Mouse (Mus musculus) brown adipose tissue, adult 24 weeks (tissue): ENCODE measurements around the gene Grk6. TPM values are rescaled to one million over a fixed set of nuclear protein-coding genes. Genes with fewer than 3 reads are reported as not detected.

Experiments used
- H3K27ac ChIP-seq: fragments of 200-500 bp; replicated peaks from 2 replicates; pipeline ENCODE4 v1.5.1; 2012; ENCODE audit warnings: low read depth, mild to moderate bottlenecking, low read length
- H3K4me1 ChIP-seq: fragments of 200-500 bp; 2 replicates; pipeline ENCODE4 v1.6.1; 2012; ENCODE audit warnings: low read length, mixed read lengths; ENCODE audit not compliant: control insufficient read depth, insufficient read depth, insufficient read length
- H3K4me3 ChIP-seq: fragments of 200-500 bp; 2 replicates; pipeline ENCODE4 v1.5.1; 2012; ENCODE audit warnings: low read depth, mild to moderate bottlenecking, low read length, moderate library complexity; ENCODE audit not compliant: insufficient read depth
- polyA plus RNA-seq: library from polyadenylated mRNA; stranded (reverse); fragments of >200 nt; gene quantifications from 2 replicates; pipeline ENCODE4 v1.2.4, GENCODE M21; 2012; ENCODE audit not compliant: missing spikeins, insufficient read depth, insufficient read length

The Grk6 gene
- polyA plus RNA-seq, 1 experiment: 10.5 TPM

- no peak overlapping the region for H3K27ac ChIP-seq
- H3K4me3 ChIP-seq: no peak overlapping the region
- peaks cover 5% of the 10 kb centered on the region; the same call in 1 of the 2 replicates for H3K4me1 ChIP-seq
These were observed 35.1 kb downstream of the Grk6 start for GRCm38 (mm10) chr13:55479929-55480328.

GRCm38 (mm10) chr13:55482542-55482941 is 37.7 kb downstream of the Grk6 start:
- H3K4me1 ChIP-seq: peaks cover 5% of the 10 kb centered on the region; the same call in 1 of the 2 replicates

GRCm38 (mm10) chr13:55483071-55483470 is 38.2 kb downstream of the Grk6 start:
- Histone ChIP-seq H3K4me1 (peaks cover 5% of the 10 kb centered on the region; the same call in 1 of the 2 replicates), H3K4me3 (no peak overlapping the region), H3K27ac (peak overlapping the region; percentile 54)

More at GRCm38 (mm10) chr13:55482542-55482941, 37.7 kb downstream of the Grk6 start:
- Histone ChIP-seq H3K27ac (peak overlapping the region; percentile 54; the same call in 1 of the 2 replicates), H3K4me3 (no peak overlapping the region)

DNA sequence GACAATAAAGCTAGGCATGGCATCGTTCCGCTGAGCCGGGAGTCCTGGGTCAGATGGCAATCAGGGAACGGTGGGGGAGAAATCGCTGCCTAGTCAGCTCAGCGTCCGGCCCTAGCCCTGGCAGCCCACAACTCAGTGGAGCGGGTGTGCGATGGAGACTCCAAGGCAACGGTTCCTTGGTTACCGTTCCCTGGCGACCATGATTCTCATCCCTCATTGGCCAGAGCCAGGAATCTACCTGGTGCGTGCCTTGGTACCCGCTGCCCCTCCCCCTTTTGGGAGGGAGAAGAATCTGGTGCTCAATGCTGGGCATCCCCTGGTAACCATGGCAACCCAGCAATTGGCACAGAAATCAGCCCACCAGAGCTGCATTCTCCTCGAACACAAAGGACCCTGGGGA is 38.7 kb downstream of the Grk6 start:
- no peak overlapping the region for H3K4me3 ChIP-seq
- H3K27ac ChIP-seq: 0 out of 2 replicates have a peak overlapping the region, but pooled peaks have one; percentile 5
- H3K4me1 ChIP-seq: peaks cover 4% of the 10 kb centered on the region; the same call in 1 of the 2 replicates

DNA sequence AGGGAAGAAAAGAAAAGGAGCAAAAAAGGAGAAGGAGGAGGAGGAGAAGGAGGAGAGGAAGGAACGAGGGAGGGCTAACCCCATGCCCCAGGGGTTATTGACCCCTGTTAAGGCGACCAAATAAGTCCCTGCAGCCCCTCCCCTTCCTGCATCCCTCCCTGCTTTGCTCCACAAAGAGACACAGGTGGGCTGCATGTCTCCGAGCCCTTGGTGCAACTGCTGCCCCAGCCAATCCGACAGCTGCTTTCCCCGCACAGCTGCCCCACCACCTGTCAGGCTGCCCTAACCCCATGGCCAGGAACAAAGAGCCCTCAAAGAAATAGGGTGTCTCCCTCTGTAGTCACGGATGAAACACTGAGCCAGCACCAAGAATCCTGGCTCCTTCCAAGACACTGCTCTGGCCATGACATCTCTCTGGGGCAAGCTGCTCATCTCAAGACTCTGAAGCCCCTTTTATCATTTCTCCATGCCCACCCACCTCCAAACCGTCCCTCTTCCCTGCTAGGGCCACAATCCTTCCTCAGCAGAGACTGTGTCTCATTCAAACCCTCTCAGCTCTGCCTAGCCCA is 39.7 kb downstream of the Grk6 start:
- H3K4me1 ChIP-seq: no peaks in the 10 kb centered on the region
- no peak overlapping the region for H3K4me3 ChIP-seq
- no peak overlapping the region for H3K27ac ChIP-seq

DNA sequence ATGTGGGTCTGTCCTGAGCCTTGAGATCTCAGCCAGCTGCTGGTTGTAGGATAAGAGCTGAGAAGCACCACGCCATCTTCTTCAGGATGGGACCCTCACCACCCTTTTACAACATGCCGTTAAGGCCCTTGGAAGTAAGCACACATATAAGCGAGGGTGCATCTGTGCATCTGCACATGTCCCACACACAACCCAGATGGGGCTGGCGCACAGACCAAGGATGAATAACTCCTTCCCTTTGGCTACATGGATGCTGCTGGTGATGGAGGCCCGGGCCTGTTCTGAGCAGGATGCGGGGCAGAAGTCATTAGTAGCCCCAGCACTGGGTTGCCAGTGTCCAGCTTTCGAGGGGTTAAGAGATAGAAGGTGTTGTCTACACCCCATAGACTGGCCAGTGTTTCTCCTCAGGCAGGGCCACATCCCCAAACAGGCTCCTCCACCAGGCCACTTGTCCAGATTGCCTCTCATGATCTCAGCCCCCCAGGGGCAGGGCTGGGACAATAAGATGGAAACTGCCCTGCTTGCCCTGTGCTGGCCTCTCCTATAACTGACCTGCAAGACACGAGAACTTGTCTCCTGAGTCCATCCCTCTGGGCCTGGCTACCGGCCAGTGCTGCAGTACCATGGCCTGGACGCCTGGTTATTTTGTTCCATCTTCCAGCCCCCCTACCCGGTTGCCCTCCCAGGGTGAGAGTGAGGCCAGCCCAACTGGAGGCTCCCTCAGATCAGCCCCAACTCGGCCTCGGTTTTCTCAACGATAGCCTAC is 41.3 kb downstream of the Grk6 start:
- H3K4me3 ChIP-seq: peak overlapping the region; percentile 65
- H3K4me1 ChIP-seq: no peaks in the 10 kb centered on the region
- no peak overlapping the region for H3K27ac ChIP-seq

DNA sequence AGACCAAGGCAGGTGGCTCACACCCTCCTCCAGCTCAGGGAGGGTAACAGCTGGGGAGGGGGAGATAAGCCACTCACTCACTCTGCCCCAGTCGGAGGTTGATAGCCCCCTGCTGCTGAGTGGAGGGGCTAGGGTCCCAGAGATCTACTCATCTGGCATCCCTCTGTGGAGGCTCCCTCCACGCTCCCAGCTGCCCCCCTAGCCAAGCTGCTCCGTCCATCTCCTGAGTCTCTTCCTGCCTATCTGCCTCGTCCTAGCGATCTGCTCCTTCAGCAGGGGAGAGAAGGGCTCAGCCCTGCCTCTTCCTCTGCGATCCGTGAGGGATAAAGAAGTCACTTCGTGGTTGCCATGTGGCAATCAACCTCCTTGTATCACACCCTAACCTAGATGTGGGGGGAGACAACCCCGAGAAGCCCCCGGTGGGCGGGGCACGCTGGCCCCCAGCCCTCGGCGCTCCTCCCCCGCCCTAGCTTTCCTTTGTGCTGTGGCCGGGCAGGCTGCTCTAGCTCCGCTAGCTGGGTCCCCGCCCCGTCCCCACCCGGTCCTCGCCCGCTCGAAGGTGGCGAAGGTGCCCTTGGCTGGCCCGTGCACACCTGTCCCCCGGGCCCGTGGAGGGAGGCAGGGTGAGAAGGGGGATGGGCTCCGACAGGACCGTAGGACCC is 42.2 kb downstream of the Grk6 start:
- H3K4me3 ChIP-seq: peak overlapping the region; percentile 65
- no peaks in the 10 kb centered on the region for H3K4me1 ChIP-seq
- H3K27ac ChIP-seq: no peak overlapping the region

DNA sequence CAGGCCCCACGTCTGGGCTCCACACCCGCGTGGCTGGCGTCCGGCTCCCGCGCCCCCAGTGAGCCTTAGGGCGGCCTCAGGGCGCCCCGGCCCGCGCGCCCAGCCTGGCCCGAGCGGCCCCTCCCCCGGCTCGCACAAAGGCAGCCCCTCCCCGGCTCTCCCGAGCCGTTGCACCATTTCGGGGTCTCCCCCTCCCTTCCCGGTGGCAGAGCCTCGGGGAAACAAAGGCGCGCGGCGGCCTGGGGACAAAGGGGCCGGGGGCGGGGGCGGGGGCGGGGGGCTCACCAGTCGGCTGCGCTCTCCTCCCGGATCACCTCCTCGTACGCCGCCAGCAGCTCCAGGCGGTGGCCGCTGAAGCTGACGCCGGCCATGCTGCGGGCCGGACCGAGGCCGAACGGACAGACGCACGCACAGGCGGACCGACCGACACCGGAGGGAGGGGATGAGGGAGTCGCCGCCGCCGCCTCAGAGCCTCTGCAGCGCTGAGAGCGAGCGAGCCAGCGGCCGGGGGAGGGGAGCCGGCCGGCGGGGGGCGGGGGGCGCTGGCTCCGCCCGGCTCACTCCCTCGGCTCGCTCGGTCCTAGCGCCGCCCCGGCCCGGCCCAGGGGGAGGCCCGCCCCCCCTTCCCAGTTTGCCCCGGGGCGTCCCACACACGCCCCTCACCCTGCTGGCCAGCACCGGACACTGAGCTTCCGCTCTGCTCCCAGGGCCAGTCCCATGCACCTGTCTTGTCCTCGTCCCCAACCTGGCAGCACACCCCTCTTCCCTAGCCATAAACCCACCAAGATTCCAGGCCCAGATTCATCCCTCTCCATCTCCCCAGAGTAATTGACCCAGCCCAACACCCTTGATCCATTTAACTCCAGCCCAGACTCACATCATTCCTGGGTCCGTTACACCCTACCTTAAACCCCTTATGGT is 43.0 kb downstream of the Grk6 start, which contains the start of gene Dbn1:
Gene Dbn1, minus strand, starts transcription at position 534 of the 921 bp plus-strand sequence.
- no peaks in the 10 kb centered on the region for H3K4me1 ChIP-seq
- H3K4me3 ChIP-seq: peak within 1 kb of the TSS; percentile 65
- no peak within 1 kb of the TSS for H3K27ac ChIP-seq

GRCm38 (mm10) chr13:55494257-55494656 is 49.4 kb downstream of the Grk6 start:
- no peak overlapping the region for H3K27ac ChIP-seq
- H3K4me1 ChIP-seq: no peaks in the 10 kb centered on the region
- no peak overlapping the region for H3K4me3 ChIP-seq

DNA sequence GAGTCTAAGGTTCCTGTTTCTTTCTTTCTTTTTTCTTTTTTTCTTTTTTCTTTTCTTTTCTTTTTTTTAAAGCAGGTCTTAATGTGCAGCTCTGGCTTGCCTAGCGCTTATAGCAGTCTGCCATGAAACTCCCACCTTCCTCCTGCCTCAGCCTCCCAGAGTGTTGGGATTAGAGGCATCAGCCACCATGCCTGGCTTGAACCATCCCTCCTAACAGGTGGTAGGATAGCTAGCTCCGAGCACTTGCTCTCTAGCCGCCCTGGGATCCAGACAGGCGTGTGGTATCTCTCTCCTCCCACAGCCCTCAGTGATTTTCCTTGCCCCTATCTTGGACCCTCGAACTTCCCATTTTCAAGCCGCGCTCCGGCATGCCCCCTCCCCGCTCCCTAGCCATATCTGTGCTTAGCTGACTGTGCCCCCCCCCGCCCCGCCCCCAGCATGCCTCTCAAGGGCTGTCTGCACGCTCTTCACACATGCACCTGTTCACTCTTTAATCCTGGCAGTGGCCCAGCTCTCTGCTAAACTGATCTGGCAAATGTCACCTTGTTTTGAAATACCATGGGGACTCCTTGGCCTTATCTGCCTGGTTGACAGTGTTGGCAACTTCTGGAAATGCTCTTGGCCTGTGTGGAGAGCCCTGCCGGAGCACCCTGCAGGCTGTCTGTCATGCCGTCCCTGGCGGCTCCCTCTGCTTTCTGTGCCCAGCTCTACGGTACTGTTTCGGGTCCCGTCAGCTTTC is 50.2 kb downstream of the Grk6 start:
- no peak overlapping the region for H3K4me3 ChIP-seq
- no peaks in the 10 kb centered on the region for H3K4me1 ChIP-seq
- H3K27ac ChIP-seq: no peak overlapping the region

DNA sequence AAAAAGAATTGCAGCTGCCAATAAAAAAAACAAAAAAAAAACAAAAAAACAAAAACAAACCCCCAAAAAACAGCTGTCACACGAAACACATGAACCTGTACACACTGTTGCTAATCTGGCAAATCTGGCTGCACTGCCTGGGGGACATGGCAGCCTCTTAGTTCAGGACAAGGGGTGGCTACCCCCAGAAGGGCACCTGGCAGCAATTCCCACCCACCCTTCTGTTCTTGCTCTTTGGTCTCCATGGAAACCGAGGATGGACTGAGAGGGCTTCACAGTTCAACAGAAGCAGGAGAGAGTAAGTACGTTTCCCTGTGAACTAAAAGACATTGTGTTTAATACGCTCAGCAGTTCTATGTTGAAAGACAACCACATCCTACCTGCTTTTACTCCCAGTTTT is 50.8 kb downstream of the Grk6 start:
- no peak overlapping the region for H3K4me3 ChIP-seq
- H3K4me1 ChIP-seq: no peaks in the 10 kb centered on the region
- H3K27ac ChIP-seq: no peak overlapping the region

DNA sequence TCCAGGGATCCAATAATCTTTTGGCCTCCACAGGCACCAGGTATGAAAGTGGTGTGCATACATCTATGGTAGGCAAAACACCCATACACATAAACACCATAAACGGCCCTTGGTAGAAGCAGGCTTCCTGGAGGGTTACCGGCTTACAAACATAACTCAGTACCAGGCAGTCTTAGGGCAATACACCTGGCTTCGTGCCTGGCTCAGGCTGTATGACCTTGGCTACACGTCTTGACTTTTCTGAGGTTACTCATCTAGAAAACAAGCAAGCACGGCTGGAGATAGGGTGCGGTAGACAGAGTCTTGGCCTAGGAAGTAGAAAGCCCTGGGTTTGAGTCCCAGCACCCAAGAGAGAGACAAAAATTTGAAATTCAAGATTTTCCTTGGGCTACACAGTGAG is 51.8 kb downstream of the Grk6 start:
- Histone ChIP-seq H3K4me1 (no peaks in the 10 kb centered on the region), H3K27ac (no peak overlapping the region), H3K4me3 (no peak overlapping the region)

DNA sequence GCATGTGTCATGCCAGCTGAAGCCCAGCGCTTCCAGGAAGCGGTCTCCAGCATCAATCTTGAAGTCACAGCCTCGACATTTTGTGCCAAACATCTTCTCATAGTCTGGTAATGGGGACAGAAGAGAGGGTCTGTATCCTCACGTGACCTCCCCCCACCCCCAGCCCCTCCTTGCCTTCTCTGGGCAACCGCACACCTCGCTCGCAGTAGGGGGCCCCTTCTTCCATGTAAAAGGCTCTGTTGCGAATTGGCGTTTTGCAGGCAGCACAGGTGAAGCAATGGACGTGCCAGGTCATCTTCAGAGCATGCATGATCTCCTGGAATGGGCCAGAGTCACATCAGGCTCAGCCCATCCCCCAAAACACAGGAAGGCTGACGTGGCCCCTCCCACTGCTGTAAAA is 54.0 kb downstream of the Grk6 start:
- no peaks in the 10 kb centered on the region for H3K4me1 ChIP-seq
- H3K27ac ChIP-seq: no peak overlapping the region
- H3K4me3 ChIP-seq: no peak overlapping the region

GRCm38 (mm10) chr13:55500575-55500974 is 55.7 kb downstream of the Grk6 start:
- H3K27ac ChIP-seq: no peak overlapping the region
- no peaks in the 10 kb centered on the region for H3K4me1 ChIP-seq
- no peak overlapping the region for H3K4me3 ChIP-seq
